Mouse (Mus musculus): ENCODE results near the gene Sostdc1. TPM values are rescaled to one million over a fixed set of nuclear protein-coding genes. Genes with fewer than 3 reads are reported as not detected.

Gene Sostdc1
- 11.6 and 14.3 TPM in 2 replicates for polyA plus RNA-seq (2016; fragmentation: Nextera tagmentation; extraction: Ambion mirVana)

GRCm38 (mm10) chr12:36313916-36314315 is at the start of gene Sostdc1:
TSS of gene Sostdc1 (plus strand) at chr12:36314139.
- Histone ChIP-seq H3K4me1 (peaks cover 30% of the 10 kb centered on the region), H3K36me3 (no peaks in the 10 kb centered on the region), H3K9me3 (replicated peaks) (no peaks in the 10 kb centered on the region), H3K27me3 (ENCODE audit: low read depth, poor library complexity, severe bottlenecking) (peaks cover 15% of the 10 kb centered on the region), H3K4me3 (peak within 1 kb of the TSS; percentile 37), H3K27ac (replicated peaks) (no peak within 1 kb of the TSS)
- WGBS = 3% methylated on average over 7 of the region's 7 CpGs
- DNase-seq (ENCODE audit: low spot score) = peak; percentile 45

- whole genome bisulfite sequencing = 90% methylated on average over 8 of the region's 8 CpGs
- no peak for DNase-seq (ENCODE audit: low spot score)
- H3K36me3 ChIP-seq = no peaks in the 10 kb centered on the region
- no peak overlapping the region for H3K4me3 ChIP-seq
- H3K27me3 ChIP-seq (ENCODE audit: low read depth, poor library complexity, severe bottlenecking) = no peaks in the 10 kb centered on the region
- H3K27ac ChIP-seq (replicated peaks) = no peak overlapping the region
- no peaks in the 10 kb centered on the region for H3K4me1 ChIP-seq
- no peaks in the 10 kb centered on the region for H3K9me3 ChIP-seq (replicated peaks)
Measured at GRCm38 (mm10) chr12:36267670-36268246, 46.2 kb upstream of the Sostdc1 start.

GRCm38 (mm10) chr12:36274823-36275222 is 39.1 kb upstream of the Sostdc1 start:
- no peak overlapping the region for H3K27ac ChIP-seq (replicated peaks)
- H3K9me3 ChIP-seq (replicated peaks) = no peaks in the 10 kb centered on the region
- no peak overlapping the region for H3K4me3 ChIP-seq
- WGBS = 92% methylated on average over 3 of the region's 3 CpGs
- DNase-seq (ENCODE audit: low spot score) = no peak
- H3K27me3 ChIP-seq (ENCODE audit: low read depth, poor library complexity, severe bottlenecking) = no peaks in the 10 kb centered on the region
- no peaks in the 10 kb centered on the region for H3K36me3 ChIP-seq
- H3K4me1 ChIP-seq = no peaks in the 10 kb centered on the region

- no peak for DNase-seq (ENCODE audit: low spot score)
- no peak overlapping the region for H3K27ac ChIP-seq (replicated peaks)
- H3K4me3 ChIP-seq = no peak overlapping the region
- 88% methylated on average over 8 of the region's 8 CpGs for WGBS
- no peaks in the 10 kb centered on the region for H3K36me3 ChIP-seq
- H3K27me3 ChIP-seq (ENCODE audit: low read depth, poor library complexity, severe bottlenecking) = no peaks in the 10 kb centered on the region
- no peaks in the 10 kb centered on the region for H3K9me3 ChIP-seq (replicated peaks)
- H3K4me1 ChIP-seq = no peaks in the 10 kb centered on the region
Measured at GRCm38 (mm10) chr12:36289634-36290033, 24.3 kb upstream of the Sostdc1 start.

GRCm38 (mm10) chr12:36290465-36290864 is 23.5 kb upstream of the Sostdc1 start:
- no peak overlapping the region for H3K27ac ChIP-seq (replicated peaks)
- no peaks in the 10 kb centered on the region for H3K4me1 ChIP-seq
- no peaks in the 10 kb centered on the region for H3K27me3 ChIP-seq (ENCODE audit: low read depth, poor library complexity, severe bottlenecking)
- no peak for DNase-seq (ENCODE audit: low spot score)
- no peaks in the 10 kb centered on the region for H3K36me3 ChIP-seq
- 87% methylated on average over 4 of the region's 4 CpGs for WGBS
- no peaks in the 10 kb centered on the region for H3K9me3 ChIP-seq (replicated peaks)
- no peak overlapping the region for H3K4me3 ChIP-seq

GRCm38 (mm10) chr12:36291346-36291745 is 22.6 kb upstream of the Sostdc1 start:
- H3K4me1 ChIP-seq = no peaks in the 10 kb centered on the region

GRCm38 (mm10) chr12:36302326-36302725 is 11.6 kb upstream of the Sostdc1 start:
- Histone ChIP-seq H3K4me1 (no peaks in the 10 kb centered on the region), H3K9me3 (replicated peaks) (no peaks in the 10 kb centered on the region), H3K27me3 (ENCODE audit: low read depth, poor library complexity, severe bottlenecking) (no peaks in the 10 kb centered on the region), H3K36me3 (no peaks in the 10 kb centered on the region), H3K4me3 (no peak overlapping the region), H3K27ac (replicated peaks) (no peak overlapping the region)
- WGBS = 88% methylated on average over 12 of the region's 12 CpGs
- DNase-seq (ENCODE audit: low spot score) = no peak

More at GRCm38 (mm10) chr12:36291346-36291745, 22.6 kb upstream of the Sostdc1 start:
- Histone ChIP-seq H3K4me3 (no peak overlapping the region), H3K9me3 (replicated peaks) (no peaks in the 10 kb centered on the region), H3K27me3 (ENCODE audit: low read depth, poor library complexity, severe bottlenecking) (no peaks in the 10 kb centered on the region), H3K36me3 (no peaks in the 10 kb centered on the region), H3K27ac (replicated peaks) (no peak overlapping the region)
- DNase-seq (ENCODE audit: low spot score) = no peak
- 87% methylated on average over 6 of the region's 6 CpGs for WGBS

- DNase-seq (ENCODE audit: low spot score) = no peak
- Histone ChIP-seq H3K27ac (replicated peaks) (no peak overlapping the region), H3K4me1 (no peaks in the 10 kb centered on the region), H3K36me3 (no peaks in the 10 kb centered on the region), H3K4me3 (no peak overlapping the region), H3K9me3 (replicated peaks) (no peaks in the 10 kb centered on the region), H3K27me3 (ENCODE audit: low read depth, poor library complexity, severe bottlenecking) (no peaks in the 10 kb centered on the region)
- WGBS = 80% methylated on average over 8 of the region's 8 CpGs
Measured at GRCm38 (mm10) chr12:36302905-36303642, 10.9 kb upstream of the Sostdc1 start.

- Histone ChIP-seq H3K27ac (replicated peaks) (no peak overlapping the region), H3K9me3 (replicated peaks) (no peaks in the 10 kb centered on the region), H3K36me3 (no peaks in the 10 kb centered on the region), H3K4me1 (peaks cover 10% of the 10 kb centered on the region), H3K4me3 (no peak overlapping the region), H3K27me3 (ENCODE audit: low read depth, poor library complexity, severe bottlenecking) (no peaks in the 10 kb centered on the region)
- WGBS = 89% methylated on average over 6 of the region's 6 CpGs
- DNase-seq (ENCODE audit: low spot score) = no peak
Measured at GRCm38 (mm10) chr12:36308737-36309420, 5.1 kb upstream of the Sostdc1 start.

GRCm38 (mm10) chr12:36313015-36313414 is 924 bp upstream of the Sostdc1 start:
- no peak overlapping the region for H3K27ac ChIP-seq (replicated peaks)
- no peaks in the 10 kb centered on the region for H3K36me3 ChIP-seq
- no peak for DNase-seq (ENCODE audit: low spot score)
- H3K4me1 ChIP-seq = peaks cover 30% of the 10 kb centered on the region
- H3K9me3 ChIP-seq (replicated peaks) = no peaks in the 10 kb centered on the region
- H3K4me3 ChIP-seq = no peak overlapping the region
- peaks cover 15% of the 10 kb centered on the region for H3K27me3 ChIP-seq (ENCODE audit: low read depth, poor library complexity, severe bottlenecking)
- WGBS = 37% methylated on average over 2 of the region's 2 CpGs

GRCm38 (mm10) chr12:36314446-36314845 is 507 bp downstream of the Sostdc1 start:
- DNase-seq (ENCODE audit: low spot score) = no peak

GRCm38 (mm10) chr12:36315527-36315926 is 1.6 kb downstream of the Sostdc1 start:
- no peak for DNase-seq (ENCODE audit: low spot score)
- Histone ChIP-seq H3K4me3 (no peak overlapping the region), H3K27ac (replicated peaks) (no peak overlapping the region), H3K36me3 (no peaks in the 10 kb centered on the region), H3K27me3 (ENCODE audit: low read depth, poor library complexity, severe bottlenecking) (peaks cover 15% of the 10 kb centered on the region), H3K4me1 (peaks cover 30% of the 10 kb centered on the region), H3K9me3 (replicated peaks) (no peaks in the 10 kb centered on the region)
- 84% methylated on average over 3 of the region's 3 CpGs for WGBS

More at GRCm38 (mm10) chr12:36314446-36314845, 507 bp downstream of the Sostdc1 start:
- Histone ChIP-seq H3K4me3 (no peak overlapping the region; the same call in 1 of the 2 replicates), H3K27ac (replicated peaks) (no peak overlapping the region), H3K27me3 (ENCODE audit: low read depth, poor library complexity, severe bottlenecking) (peaks cover 15% of the 10 kb centered on the region), H3K9me3 (replicated peaks) (no peaks in the 10 kb centered on the region), H3K4me1 (peaks cover 30% of the 10 kb centered on the region), H3K36me3 (no peaks in the 10 kb centered on the region)
- 66% methylated on average over 7 of the region's 7 CpGs for WGBS

- Histone ChIP-seq H3K4me3 (no peak overlapping the region), H3K4me1 (peaks cover 30% of the 10 kb centered on the region), H3K27me3 (ENCODE audit: low read depth, poor library complexity, severe bottlenecking) (peaks cover 15% of the 10 kb centered on the region), H3K36me3 (no peaks in the 10 kb centered on the region), H3K9me3 (replicated peaks) (no peaks in the 10 kb centered on the region), H3K27ac (replicated peaks) (no peak overlapping the region)
- DNase-seq (ENCODE audit: low spot score) = no peak
- 87% methylated on average over 3 of the region's 3 CpGs for WGBS
Measured at GRCm38 (mm10) chr12:36316056-36316455, 2.1 kb downstream of the Sostdc1 start.

Measured in midbrain, embryonic 10.5 days (tissue).